Mouse (Mus musculus): ENCODE data around the gene Ank3. TPM values are rescaled to one million over a fixed set of nuclear protein-coding genes. Genes with fewer than 3 reads are reported as not detected.

The Ank3 gene
- polyA plus RNA-seq, 3 experiments from 2014 or later = 0.58 to 0.98 TPM; not detected in 1

DNA sequence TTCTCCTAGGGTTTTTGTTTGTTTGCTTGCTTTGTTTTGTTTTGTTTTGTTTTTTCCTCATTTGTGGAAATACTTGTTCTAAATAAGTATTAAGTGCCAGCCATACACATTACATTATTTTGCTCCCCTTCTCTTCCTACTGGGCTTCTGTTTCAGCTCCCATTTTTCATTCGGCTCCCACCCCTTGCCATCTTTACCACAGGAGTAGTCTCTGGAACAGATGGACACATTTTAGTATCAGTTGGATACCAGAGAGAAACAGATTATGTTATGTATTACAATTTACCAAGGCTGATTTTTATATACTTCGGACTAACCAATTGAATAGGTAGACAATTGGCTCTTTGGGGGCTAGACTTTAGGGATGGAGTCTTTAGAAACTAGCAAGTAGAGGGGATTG, 327.7 kb downstream of the Ank3 start:
- no peak for ATAC-seq

DNA sequence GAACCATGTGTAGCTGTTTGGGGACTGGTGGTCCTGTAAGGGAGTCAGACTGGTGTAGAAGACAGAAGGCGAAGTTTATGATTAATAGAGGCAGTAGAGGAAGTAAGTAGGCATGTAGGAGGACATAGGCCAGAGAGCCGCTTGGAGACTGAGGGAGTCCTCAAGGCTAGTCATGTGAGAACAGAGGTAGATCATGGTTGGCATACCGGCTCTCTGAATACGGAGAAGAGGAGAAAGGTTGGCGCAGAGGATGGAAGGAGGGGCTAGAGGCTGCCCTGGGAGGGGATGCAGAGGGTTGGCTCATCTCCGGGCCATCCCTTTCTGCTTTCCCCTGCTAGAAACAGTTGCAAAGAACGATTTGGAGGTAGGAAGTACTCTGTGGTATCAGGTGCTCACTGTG, 328.2 kb downstream of the Ank3 start:
- ATAC-seq = no peak

DNA sequence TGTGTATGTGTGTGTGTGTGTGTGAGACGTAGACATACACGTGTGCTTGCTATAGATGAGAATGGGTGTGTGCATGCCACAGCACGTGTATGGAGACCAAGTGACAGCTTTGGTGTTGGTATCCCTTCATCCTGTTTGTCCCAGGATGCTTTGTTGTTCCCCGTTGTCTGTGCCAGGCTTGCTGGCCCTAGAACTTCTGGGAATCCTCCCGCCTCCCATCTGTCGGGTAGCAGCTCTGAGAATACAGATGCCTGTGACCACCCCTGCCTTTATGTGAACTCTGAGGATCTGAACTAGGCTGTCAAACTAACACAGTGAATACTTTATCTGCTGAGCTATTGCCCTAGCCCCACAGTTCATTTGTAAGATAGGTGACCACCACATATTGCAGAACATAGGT, 330.3 kb downstream of the Ank3 start:
- no peak for ATAC-seq

DNA sequence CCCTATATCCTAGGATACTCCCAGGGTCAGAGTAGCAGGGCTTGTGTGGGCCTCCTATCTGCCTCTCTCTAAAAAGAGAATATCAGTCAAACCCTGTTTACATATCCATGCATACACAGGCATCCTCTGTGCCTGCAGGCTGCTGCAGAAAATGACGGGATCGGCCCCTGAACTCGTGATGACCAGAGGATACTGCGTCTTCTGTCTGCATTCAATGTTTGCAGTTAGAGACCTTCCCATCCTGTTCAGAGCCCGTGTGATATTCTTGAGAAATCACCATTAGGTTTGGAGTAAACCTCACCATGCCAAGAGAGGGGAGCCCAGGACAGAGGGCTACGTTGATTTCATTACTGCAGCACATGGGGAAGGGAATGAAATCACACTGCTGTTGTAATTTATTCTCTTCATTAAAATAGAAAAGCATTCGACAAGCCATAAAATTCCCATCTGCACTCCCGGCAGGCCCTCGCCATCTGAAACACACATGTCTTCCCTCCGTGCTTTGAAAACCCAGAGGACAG, 331.8 kb downstream of the Ank3 start:
- no peak for ATAC-seq

DNA sequence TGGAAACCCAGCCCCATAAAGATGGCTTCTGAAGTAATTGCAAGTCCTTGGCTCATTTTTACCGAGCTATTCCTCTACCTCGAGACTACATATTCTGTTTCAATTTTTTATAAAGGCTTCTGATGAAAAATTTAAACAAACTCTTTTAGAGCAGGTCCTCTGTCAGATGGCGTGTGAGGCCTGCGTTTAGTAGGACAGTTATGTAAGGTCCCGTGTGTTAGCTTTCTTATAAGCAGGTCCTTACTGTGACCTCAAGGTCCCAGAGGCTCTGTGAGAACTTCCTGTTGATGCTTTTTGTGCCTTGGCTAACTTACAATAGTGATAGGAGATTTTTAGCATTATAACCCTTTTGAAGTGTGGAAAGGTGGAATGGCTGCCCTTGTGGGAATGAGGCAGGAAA, 332.8 kb downstream of the Ank3 start:
- ATAC-seq = no peak

DNA sequence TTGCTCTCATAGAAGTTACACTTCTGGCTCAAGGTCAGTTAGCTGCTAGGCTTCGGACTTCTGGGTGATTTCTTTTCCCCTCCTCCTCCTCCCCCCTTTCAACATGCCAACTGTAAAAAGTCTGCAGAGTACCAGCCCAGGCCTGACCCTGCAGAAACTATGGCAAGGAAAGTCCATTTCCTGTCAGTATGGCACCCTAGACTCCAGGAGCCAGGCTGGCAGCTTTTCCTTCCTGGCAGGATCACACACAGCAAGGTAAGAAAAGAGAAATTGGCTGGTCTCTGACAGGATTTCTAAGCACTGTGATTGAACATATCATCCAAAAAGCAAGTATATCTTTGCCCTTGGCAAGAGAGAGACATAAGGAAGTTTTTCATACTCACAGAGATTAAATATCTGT, 333.3 kb downstream of the Ank3 start:
- ATAC-seq = no peak

DNA sequence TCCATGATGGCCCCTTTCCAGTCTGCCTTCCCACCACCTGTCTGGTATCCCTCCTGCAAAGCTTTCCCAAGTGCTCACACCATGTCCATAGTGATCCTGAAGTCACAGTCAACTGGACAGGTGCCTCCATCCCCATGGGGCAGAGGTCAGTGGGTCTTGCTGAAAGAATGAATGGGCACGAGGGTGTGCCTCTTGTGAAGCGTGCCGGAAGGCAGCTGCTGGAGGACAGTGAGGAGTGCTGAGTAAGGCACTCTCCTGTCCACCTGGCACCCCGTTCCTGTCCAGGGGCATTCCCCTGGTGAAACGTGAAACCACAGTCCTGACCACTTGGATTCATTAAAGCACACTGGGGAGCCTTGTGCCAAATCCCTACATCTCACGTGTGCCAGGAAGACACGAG, 337.7 kb downstream of the Ank3 start:
- ATAC-seq = no peak

DNA sequence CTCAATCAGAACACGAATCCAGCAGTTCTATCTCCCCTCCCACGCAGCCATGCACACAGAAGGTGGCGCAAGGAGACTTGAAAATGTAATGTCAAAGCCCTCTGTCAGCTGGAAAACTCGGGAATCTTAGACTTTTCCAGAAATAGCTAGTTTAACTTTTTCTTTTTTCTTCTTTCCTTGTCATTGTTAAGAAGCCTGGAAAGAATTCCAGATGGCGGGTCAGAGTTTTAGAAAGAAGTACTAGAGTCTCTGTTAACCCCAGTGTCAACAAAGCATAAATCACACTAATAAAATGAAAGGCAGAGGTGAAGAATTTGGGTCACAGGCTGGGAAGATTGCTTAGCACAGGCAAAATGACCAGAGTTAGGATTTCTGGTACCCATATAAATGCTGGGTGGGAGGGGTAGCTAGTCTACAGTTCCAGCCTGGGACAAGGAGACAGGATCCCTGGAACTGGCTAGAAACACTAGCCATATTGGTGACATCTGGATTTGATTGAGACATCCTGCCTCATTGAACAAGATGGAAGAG, 340.2 kb downstream of the Ank3 start:
- ATAC-seq = no peak

DNA sequence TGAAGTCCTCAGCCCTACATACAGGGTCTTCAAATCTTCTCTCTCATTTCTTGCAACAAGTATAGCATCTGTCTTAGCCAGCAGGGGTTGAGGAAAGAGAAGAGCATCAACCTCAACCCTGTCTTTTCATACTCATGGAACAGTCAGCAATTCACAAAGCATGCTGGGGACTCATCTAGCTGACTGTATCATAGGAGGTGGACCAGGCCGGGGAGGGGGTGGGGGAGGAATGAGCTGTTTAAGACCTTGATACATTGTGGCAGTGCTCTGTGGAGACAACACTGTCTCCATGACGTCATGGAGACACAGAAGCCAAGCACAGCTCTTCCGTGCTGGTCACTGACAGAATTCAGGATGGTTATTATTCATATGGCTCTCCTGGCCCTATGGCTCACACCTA, 344.0 kb downstream of the Ank3 start:
- no peak for ATAC-seq

DNA sequence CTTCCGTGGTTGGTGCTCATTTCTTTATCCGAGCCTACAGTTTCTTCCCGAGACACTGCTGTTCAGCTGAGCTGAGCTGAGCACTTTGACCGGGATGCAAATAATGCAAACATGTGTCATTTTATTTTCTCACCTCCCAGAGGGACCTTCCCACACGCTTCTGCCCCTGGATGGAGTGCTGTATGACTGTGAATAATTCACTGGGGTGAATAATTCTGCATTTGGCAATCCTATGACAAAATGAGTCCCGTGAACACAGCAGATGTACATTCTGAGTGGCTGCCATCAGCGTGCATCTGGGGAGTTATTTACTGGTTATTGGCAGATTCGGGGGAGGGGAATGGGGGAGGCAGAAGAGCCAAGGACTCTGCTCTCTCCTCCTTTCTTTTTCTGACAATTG, 345.6 kb downstream of the Ank3 start:
- no peak for ATAC-seq

DNA sequence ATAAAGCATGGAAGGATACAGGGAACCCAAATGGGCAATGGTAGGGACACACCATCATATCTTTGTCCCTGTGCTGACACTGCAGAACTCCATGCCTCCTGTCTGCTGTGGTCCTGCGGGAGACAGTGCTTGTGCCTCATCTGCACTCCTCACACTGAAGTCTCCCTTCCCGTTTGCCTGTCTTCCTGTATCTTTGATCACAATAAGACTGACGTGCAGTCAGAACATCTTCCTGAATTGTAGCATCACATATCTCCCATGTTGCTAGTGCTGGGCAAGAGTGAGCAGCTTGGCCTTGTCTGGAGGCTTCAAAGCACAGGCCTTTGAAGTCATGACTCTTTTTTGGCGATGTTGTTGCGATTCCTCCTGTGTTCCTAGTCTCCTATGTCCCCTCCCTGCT, 346.3 kb downstream of the Ank3 start:
- ATAC-seq = no peak

DNA sequence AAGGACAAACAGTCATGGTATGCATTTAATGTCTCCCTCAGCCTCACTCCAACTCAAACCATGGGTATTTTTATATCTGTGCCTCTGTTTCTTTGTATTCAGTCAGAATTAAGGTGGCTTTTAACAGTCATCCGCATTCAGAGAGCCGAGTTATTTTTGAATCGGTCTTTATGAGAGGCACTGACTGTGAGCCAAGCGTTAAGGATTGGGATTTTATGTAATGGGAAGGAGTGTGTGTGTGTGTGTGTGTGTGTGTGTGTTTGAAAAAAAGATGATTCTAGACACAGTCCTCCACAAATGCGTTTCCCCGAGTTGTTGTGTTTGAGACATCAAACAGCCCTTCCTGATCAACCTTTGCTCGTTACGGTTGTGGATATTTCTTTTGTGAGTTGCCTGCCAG, 347.7 kb downstream of the Ank3 start:
- ATAC-seq = no peak

DNA sequence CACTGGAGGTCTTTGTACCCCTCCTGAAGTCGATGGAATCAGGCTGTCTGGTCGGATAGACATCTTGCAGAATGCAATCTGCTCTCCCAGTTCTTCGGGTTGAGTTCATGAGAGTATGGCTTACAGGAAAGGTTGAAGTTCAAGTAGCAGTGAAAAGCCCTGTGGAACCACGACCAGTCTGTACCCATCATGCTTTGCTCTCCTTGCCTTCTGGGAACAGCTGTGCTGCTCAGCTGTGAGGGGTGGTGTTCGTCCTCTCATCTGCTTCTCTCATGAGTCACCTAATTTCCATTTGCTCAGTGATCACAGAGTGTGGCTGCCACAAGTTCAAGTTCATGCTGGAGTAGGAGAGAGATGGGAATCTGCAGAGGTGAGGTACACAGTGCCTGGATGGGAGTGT, 348.2 kb downstream of the Ank3 start:
- no peak for ATAC-seq

DNA sequence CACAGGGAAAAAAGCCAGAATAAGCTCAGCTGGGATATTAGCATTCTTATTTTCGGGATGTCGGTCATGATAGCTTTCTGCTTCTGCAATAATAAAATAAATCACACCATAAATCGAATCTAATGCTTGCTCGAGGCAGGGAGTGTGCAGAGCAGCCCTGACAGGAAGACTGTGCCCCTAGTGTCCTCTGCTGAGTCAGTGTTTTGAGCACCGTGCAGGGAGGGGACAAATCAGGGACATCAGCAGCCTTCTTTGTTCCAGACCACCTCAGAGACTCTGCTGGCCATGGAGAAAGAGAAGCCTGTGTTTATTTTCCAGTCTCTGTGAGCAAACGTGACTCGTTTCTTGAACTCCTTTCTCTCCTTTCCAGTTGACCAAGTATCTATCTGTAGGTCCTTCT, 352.8 kb downstream of the Ank3 start:
- ATAC-seq = no peak

DNA sequence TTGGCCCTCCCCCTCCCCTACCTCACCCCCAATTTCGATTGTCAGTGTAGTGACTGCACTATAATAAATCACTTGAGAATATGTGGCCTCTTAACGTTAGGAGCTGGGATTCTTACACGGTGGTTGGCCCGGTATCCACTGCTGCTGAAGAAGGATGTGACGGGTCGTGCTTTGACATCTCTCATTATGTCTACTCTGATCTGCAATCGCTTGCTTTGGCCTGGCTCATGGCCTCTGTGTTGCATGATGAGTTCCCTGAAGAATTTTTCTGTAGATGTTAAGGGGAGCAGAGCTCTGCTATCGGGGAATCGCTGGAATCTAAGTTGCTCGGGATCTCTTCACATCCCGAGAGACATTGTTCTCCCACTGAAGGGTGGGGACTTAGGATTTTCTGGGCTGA, 354.9 kb downstream of the Ank3 start:
- no peak for ATAC-seq

DNA sequence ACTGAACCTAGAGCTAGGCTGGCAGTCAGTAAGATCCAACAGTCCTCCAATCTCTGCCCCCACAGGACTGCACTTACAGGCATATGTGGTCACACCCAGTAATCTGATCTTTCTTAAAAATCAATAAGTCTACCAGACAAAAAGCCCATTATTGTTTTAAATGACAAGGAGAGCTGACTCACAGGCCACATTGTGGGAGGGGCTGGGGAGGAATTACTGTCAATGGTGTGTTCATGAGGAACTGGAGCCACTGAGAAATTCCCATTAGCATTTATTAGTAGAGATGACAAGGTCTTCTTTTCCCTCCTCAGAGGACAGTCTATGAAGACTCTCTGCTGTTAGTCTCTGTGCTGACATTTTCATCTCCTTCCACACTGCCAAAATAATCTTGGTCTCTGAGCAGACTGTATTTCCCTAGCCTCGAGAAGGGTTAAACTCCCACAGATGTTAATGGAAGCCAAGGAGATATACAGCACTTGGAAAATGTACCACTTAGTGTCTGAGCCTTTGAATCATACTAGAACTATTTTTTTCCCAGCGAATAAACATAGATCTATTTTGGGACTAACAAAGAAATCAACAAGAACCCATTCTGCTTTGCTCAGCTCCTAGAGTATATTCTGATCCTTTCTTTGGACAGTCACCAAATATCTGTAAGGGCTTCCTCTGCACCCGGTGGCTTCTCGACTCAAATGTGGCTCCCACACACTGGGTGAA, 358.5 kb downstream of the Ank3 start:
- no peak for ATAC-seq

DNA sequence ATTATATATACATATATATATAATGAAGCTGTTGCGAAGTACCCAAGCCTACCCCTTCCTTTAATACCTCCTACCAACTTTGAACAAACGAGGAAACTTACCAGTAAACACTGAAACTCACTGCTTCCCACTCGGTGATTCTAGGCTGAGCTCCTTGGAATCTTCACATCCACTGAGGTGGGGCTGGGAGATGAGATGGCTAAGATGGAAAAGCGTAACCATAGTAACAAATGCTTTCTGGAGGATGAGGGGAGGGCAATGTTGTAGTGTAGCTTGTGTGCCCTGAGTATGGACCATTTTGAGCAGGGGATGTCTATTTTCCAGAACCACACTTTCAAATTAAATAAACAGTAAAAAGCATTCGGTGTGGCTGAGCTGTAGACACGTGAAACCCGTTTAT, 364.4 kb downstream of the Ank3 start:
- no peak for ATAC-seq

DNA sequence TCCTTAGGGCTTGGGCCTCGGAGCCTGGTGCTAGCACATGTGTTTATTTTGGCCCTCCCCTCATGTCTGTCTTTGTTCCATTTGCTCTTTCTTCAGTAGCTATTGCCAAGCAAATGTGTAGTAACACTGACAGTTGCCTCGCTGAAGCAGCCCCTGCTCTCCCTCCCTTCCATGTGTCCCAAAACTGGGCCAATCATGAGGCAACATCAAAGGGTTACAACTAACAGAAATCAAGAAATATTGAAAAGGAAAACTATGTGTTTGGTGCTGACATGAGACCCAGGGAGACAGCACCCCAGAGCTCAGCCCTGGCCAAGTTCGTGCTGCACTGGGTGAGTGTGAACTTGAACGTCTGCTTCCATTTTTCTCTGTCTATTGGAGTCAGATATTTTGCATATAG, 365.8 kb downstream of the Ank3 start:
- ATAC-seq = no peak

DNA sequence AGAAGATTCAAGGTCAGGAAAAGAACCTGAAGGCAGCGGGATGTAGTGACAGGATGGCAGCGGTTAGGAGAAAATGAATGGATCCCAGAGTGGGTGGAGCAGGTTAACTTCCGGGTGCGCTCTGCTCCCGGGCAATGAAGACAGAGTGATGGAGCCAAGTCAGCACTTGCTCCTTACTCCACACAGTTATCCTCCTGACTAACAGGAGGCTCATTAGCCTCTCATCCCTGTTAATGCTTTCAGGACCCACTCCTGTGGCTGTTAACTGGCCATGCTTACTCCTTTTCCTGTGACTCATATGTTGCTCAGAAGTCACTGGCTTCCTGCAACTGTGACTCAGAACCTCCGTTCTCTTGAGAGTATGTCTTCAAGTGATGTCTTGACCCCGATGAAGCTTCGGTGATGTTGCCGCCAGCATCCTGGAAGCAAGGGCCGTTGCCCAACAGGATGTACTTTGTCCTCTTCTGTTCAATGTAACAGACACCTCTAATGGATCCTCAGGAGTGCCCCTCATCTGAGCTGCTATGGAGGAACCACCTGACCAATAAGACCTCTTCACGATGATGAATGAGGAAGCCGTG, 378.6 kb downstream of the Ank3 start:
- ATAC-seq = no peak

DNA sequence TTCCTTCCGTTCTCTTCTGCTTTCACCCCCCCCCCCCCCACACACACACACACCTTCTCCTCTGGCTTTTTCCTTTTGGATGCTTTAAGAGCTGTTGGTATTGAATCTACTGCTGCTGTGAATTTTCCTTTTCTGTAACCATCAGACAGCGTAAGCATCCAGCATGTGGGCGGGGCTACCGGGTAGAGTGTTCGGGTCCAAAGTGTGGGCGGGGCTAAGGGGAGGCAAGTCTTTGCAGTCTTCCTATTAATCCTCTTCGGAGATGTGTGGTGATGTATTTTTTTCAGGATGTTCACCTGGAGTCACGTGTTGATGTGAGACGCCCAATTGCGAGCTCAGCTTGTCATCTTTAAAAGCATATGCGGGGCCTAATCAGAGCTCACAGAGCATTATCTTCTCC, 379.2 kb downstream of the Ank3 start:
- no peak for ATAC-seq

DNA sequence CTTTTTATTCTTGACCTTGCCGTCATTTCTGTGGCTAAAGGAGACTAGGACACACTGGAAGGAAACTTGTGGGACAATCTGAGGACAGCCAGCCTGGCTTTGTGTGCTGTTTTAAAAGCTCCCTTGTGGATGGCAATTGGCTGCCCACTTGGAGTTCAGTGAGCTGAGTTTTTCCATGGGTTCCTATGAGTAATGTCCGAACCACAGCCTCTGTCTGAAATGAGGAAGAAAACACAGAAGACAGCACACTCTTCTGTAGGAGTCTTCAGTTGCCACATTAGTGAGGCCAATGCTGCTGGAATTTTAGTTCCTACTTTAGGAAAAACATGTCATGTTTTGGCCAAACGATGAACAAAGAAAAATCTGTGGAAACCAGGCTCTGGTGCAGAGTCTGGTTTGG, 380.7 kb downstream of the Ank3 start:
- ATAC-seq = no peak

DNA sequence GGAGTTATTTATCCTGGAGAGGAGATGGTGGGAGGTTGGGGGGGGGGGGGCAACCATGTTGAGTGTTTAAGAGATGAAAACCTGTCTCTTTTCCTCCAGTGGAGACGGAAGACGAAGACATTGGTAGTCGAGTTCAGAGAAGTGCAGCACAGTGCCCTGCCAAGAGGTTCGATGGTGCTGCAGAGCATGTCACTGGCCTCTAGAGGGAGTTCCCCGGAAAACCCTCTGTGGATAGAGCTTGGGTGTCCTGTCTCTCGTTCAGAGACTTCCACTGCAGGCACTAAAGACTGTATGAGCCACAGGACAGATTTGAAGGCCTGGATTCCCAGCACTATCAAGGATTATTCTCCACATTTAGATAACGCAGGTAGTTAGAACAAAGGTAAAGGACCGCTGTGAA, 382.9 kb downstream of the Ank3 start:
- no peak for ATAC-seq

DNA sequence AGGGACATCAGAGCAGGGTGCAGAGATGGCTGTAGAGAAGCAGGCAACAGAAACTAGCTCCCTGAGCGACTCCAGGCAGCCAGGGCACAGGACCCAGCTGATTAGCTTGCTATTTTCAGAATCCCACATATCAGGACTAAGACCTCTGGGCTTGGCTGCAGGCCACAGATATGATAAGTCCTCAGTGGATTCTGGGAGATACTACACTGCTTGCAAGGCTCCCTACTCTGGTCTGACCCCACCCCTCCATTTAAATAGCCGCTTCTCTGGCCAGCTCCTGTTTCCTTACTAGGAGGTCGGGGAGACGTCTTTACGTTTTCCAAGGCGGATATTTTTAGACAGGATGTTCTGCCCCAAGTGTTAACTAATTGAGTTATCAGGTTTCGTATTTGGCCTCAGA, 386.7 kb downstream of the Ank3 start:
- ATAC-seq = no peak

DNA sequence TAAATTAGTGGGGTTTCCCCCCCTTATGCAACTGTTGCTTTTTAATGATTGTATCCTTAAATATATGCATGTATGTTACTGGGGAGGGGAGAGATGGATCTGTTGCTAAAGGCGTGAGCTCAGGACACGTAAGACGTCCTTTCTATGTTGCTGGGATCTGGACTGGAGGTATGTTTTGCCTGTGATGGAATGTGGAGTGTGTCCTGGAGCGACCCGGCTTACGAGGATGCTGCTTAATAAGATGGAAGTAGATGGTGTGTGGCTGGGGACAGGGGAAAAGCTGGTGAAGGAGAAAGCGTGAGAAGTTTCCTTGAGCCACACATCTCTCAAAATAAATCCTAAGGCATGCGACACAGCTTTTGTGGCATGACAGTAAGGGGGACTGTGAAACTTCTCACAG, 387.1 kb downstream of the Ank3 start:
- no peak for ATAC-seq
